Comparison of ENCODE assay signal across 20 mouse cellular contexts in genomic region chr14:23935016-23935415, GRCm38 (mm10).
DNase-seq lines count a peak whose midpoint lies in the region; ATAC-seq and TF ChIP-seq lines count a peak whose summit lies in the region.
"Had no signal": no experiment of that assay in that cellular context is flagged by ENCODE, and none has a peak within 500 bp of the region (broad histone marks: within the 10 kb centered on the region; RNA-seq: fewer than 3 reads in every experiment).

No protein-coding gene starts in this region.

- H3K27ac ChIP-seq in midbrain, embryonic 14.5 days (replicated peaks; ENCODE audit: low read depth, low read length), result no peak overlapping the region
- no peak overlapping the region for H3K27ac ChIP-seq in midbrain, postnatal 0 days (ENCODE audit: low read depth, low read length)
- H3K27ac ChIP-seq in midbrain, embryonic 16.5 days (ENCODE audit: low read length), result no peak overlapping the region
- H3K27ac ChIP-seq: forebrain, embryonic 12.5 days; heart, embryonic 10.5 days; hindbrain, embryonic 12.5 days had no signal

- 66% methylated on average over 6 of the region's 6 CpGs for WGBS in midbrain, embryonic 14.5 days
- 58% methylated on average over 6 of the region's 6 CpGs for WGBS in midbrain, postnatal 0 days
- 61% methylated on average over 6 of the region's 6 CpGs for WGBS in midbrain, embryonic 16.5 days

- H3K4me2 ChIP-seq in midbrain, embryonic 14.5 days (ENCODE audit: low read length), result no peak overlapping the region
- no peak overlapping the region for H3K4me2 ChIP-seq in midbrain, postnatal 0 days (ENCODE audit: low read depth, low read length, poor library complexity, severe bottlenecking)
- H3K4me2 ChIP-seq in midbrain, embryonic 16.5 days (ENCODE audit: low read length), result no peak overlapping the region
- H3K4me2 ChIP-seq: forebrain, embryonic 12.5 days; hindbrain, embryonic 12.5 days had no signal

- H3K36me3 ChIP-seq in midbrain, embryonic 14.5 days (ENCODE audit: control insufficient read depth, insufficient read depth, low read length), result no peaks in the 10 kb centered on the region
- no peaks in the 10 kb centered on the region for H3K36me3 ChIP-seq in midbrain, postnatal 0 days (ENCODE audit: insufficient read depth, low read length)
- no peaks in the 10 kb centered on the region for H3K36me3 ChIP-seq in midbrain, embryonic 16.5 days (ENCODE audit: control insufficient read depth, insufficient read depth, low read length)
- H3K36me3 ChIP-seq: forebrain, embryonic 12.5 days; heart, embryonic 10.5 days; hindbrain, embryonic 12.5 days had no signal

- H3K9ac ChIP-seq in midbrain, embryonic 14.5 days (replicated peaks; ENCODE audit: low read length), result no peak overlapping the region
- H3K9ac ChIP-seq in midbrain, postnatal 0 days (replicated peaks; ENCODE audit: low read length, poor library complexity, severe bottlenecking), result no peak overlapping the region
- no peak overlapping the region for H3K9ac ChIP-seq in midbrain, embryonic 16.5 days (ENCODE audit: low read depth, low read length)
- H3K9ac ChIP-seq: forebrain, embryonic 12.5 days; hindbrain, embryonic 12.5 days had no signal

- H3K9me3 ChIP-seq in midbrain, embryonic 14.5 days (ENCODE audit: control insufficient read depth, low read length), result no peaks in the 10 kb centered on the region
- no peaks in the 10 kb centered on the region for H3K9me3 ChIP-seq in midbrain, postnatal 0 days (ENCODE audit: low read length)
- H3K9me3 ChIP-seq in midbrain, embryonic 16.5 days (replicated peaks; ENCODE audit: control insufficient read depth, low read length, poor library complexity, severe bottlenecking), result no peaks in the 10 kb centered on the region
- H3K9me3 ChIP-seq: forebrain, embryonic 12.5 days; heart, embryonic 10.5 days; hindbrain, embryonic 12.5 days had no signal

- DNase-seq in midbrain, embryonic 14.5 days, result peak; percentile 27
- DNase-seq in midbrain, postnatal 0 days (ENCODE audit: low spot score), result no peak
- peak; percentile 40 for DNase-seq in brain, embryonic 14.5 days (ENCODE audit: low read depth)
- DNase-seq: adrenal gland, adult 8-10 months; adrenal gland, postnatal 36 days; cerebellum, adult 11-12 months; cerebellum, adult 9-10 months; cerebellum, postnatal 25 days; gastrocnemius, postnatal 10 days; heart, adult 18-20 months; heart, postnatal 10 days; heart, postnatal 4 days had no signal

- no peaks in the 10 kb centered on the region for H3K27me3 ChIP-seq in midbrain, embryonic 14.5 days (ENCODE audit: control insufficient read depth, insufficient read depth, low read length)
- no peaks in the 10 kb centered on the region for H3K27me3 ChIP-seq in midbrain, postnatal 0 days (ENCODE audit: insufficient read depth, low read length)
- H3K27me3 ChIP-seq in midbrain, embryonic 16.5 days (ENCODE audit: control insufficient read depth, insufficient read depth, low read depth, low read length), result no peaks in the 10 kb centered on the region
- H3K27me3 ChIP-seq: forebrain, embryonic 12.5 days; hindbrain, embryonic 12.5 days had no signal

- no peak overlapping the region for H3K4me3 ChIP-seq in midbrain, embryonic 14.5 days (replicated peaks; ENCODE audit: low read depth, low read length)
- no peak overlapping the region for H3K4me3 ChIP-seq in midbrain, postnatal 0 days (ENCODE audit: low read depth, low read length)
- no peak overlapping the region for H3K4me3 ChIP-seq in midbrain, embryonic 16.5 days (ENCODE audit: low read depth, low read length)
- H3K4me3 ChIP-seq: forebrain, embryonic 12.5 days; heart, embryonic 10.5 days; hindbrain, embryonic 12.5 days had no signal

- TF ChIP-seq POLR2A in brain, embryonic 14.5 days (IDR thresholded peaks at IDR 0.05; ENCODE audit: borderline replicate concordance, extremely low read depth, insufficient read depth, insufficient read length, poor library complexity, severe bottlenecking), result no peak

- no peak for TF ChIP-seq CTCF in midbrain, postnatal 0 days (IDR thresholded peaks at IDR 0.05)
- TF ChIP-seq CTCF in brain, embryonic 14.5 days (IDR thresholded peaks at IDR 0.05; ENCODE audit: borderline replicate concordance, extremely low read depth, insufficient read depth, insufficient read length), result no peak

- ATAC-seq in midbrain, embryonic 14.5 days (ENCODE audit: low FRiP score, low TSS enrichment), result no peak
- no peak for ATAC-seq in midbrain, postnatal 0 days (ENCODE audit: low FRiP score)
- ATAC-seq in midbrain, embryonic 16.5 days, result 0 out of 2 replicates have a peak, but pooled peaks have one; percentile 36
- ATAC-seq in megakaryocyte, adult 5-6 weeks (ENCODE audit: poor library complexity, severe bottlenecking), result no peak
- ATAC-seq in erythroblast, adult 5-6 weeks (replicated peaks; ENCODE audit: low FRiP score, poor library complexity, severe bottlenecking), result no peak
- ATAC-seq: forebrain, embryonic 16.5 days; hindbrain, embryonic 16.5 days had no signal

- no peaks in the 10 kb centered on the region for H3K4me1 ChIP-seq in midbrain, embryonic 14.5 days (ENCODE audit: control insufficient read depth, insufficient read depth, low read length)
- H3K4me1 ChIP-seq in midbrain, postnatal 0 days (ENCODE audit: insufficient read depth, low read length), result no peaks in the 10 kb centered on the region
- H3K4me1 ChIP-seq in midbrain, embryonic 16.5 days (ENCODE audit: control insufficient read depth, insufficient read depth, low read length), result no peaks in the 10 kb centered on the region
- H3K4me1 ChIP-seq: forebrain, embryonic 12.5 days; heart, embryonic 10.5 days; hindbrain, embryonic 12.5 days had no signal
